Mouse (Mus musculus): Measurements from ENCODE around the gene Fam234a.
"Not testable (repeated sequence)": the region's sequence is repeated elsewhere in the genome, so short reads cannot be mapped to it uniquely, and the experiment has no call there.

Fam234a gene

GRCm38 (mm10) chr17:26232863-26233262 is 11.2 kb downstream of the Fam234a start:
- peak; percentile 37 for DNase-seq

- no peak for DNase-seq
Observed at GRCm38 (mm10) chr17:26231156-26231555, 12.9 kb downstream of the Fam234a start.

- no peak for DNase-seq
Observed at GRCm38 (mm10) chr17:26229776-26230175, 14.3 kb downstream of the Fam234a start.

GRCm38 (mm10) chr17:26225150-26225549 is 18.9 kb downstream of the Fam234a start:
- DNase-seq, result peak; percentile 87

- DNase-seq, result peak; percentile 35
Observed at GRCm38 (mm10) chr17:26221508-26221907, 22.5 kb downstream of the Fam234a start.

GRCm38 (mm10) chr17:26212681-26213080 is 31.4 kb downstream of the Fam234a start:
- DNase-seq, result no peak

- no peak for DNase-seq
Observed at GRCm38 (mm10) chr17:26212241-26212640, 31.8 kb downstream of the Fam234a start.

GRCm38 (mm10) chr17:26207686-26208085 is 36.4 kb downstream of the Fam234a start, which contains the start of gene Arhgdig:
TSS of gene Arhgdig (minus strand) at chr17:26207786.
- DNase-seq, result no peak

- DNase-seq, result no peak
Observed at GRCm38 (mm10) chr17:26206392-26206791, 37.6 kb downstream of the Fam234a start.

GRCm38 (mm10) chr17:26204766-26205165 is 39.3 kb downstream of the Fam234a start:
- DNase-seq, result no peak

- DNase-seq, result peak; percentile 51
Observed at GRCm38 (mm10) chr17:26203321-26203811, 40.7 kb downstream of the Fam234a start.

- peak; percentile 69 for DNase-seq
Observed at GRCm38 (mm10) chr17:26202737-26203136, 41.3 kb downstream of the Fam234a start, which contains the start of gene Rgs11. TSS of gene Rgs11 (plus strand) at chr17:26202951.

GRCm38 (mm10) chr17:26201998-26202397 is 42.0 kb downstream of the Fam234a start:
- no peak for DNase-seq

- peak; percentile 28 for DNase-seq
Observed at GRCm38 (mm10) chr17:26200831-26201705, 43.0 kb downstream of the Fam234a start.

- no peak for DNase-seq
Observed at GRCm38 (mm10) chr17:26198892-26199291, 45.1 kb downstream of the Fam234a start, which contains the start of gene Pdia2. TSS of gene Pdia2 (minus strand) at chr17:26199087.

GRCm38 (mm10) chr17:26192481-26193190 is 51.4 kb downstream of the Fam234a start:
- no peak for DNase-seq

GRCm38 (mm10) chr17:26191486-26191885 is 52.6 kb downstream of the Fam234a start:
- DNase-seq, result not testable (repeated sequence)

- DNase-seq, result no peak
Observed at GRCm38 (mm10) chr17:26188091-26188805, 55.8 kb downstream of the Fam234a start.

- no peak for DNase-seq
Observed at GRCm38 (mm10) chr17:26187592-26187991, 56.5 kb downstream of the Fam234a start.

GRCm38 (mm10) chr17:26181179-26181578 is 62.9 kb downstream of the Fam234a start:
- DNase-seq, result no peak

- DNase-seq, result no peak
Observed at GRCm38 (mm10) chr17:26178611-26179010, 65.4 kb downstream of the Fam234a start.

- not testable (repeated sequence) for DNase-seq
Observed at GRCm38 (mm10) chr17:26175248-26175647, 68.8 kb downstream of the Fam234a start.

- peak; percentile 51 for DNase-seq
Observed at GRCm38 (mm10) chr17:26168039-26168438, 76.0 kb downstream of the Fam234a start.

Measured in lung, postnatal 36 days (tissue).